Mouse (Mus musculus) cerebellum, adult 2 months (tissue): Measurements from ENCODE around the gene Foxd4. TPM values are rescaled to one million over a fixed set of nuclear protein-coding genes. Genes with fewer than 3 reads are reported as not detected.

Source experiments
- DNase-seq, 2 experiments: peaks; one replicate each; pipeline ENCODE4 v3.0.0; 2021
- H3K27ac ChIP-seq: fragments of 200-500 bp; 2 replicates; pipeline ENCODE4 v1.5.1; 2012; ENCODE audit warnings: low read length, control low read depth, inconsistent platforms; ENCODE audit not compliant: insufficient read depth
- H3K27me3 ChIP-seq: fragments of 200-500 bp; 2 replicates; pipeline ENCODE4 v1.6.1; 2012; ENCODE audit warnings: inconsistent platforms, mild to moderate bottlenecking, low read length, moderate library complexity; ENCODE audit not compliant: control insufficient read depth, insufficient read depth
- H3K4me1 ChIP-seq: fragments of 200-500 bp; 2 replicates; pipeline ENCODE4 v1.6.1; 2011; ENCODE audit warnings: low read length; ENCODE audit not compliant: control insufficient read depth, insufficient read depth
- H3K4me3 ChIP-seq: fragments of 200-500 bp; replicated peaks from 2 replicates; pipeline ENCODE3; 2011; ENCODE audit warnings: mild to moderate bottlenecking, low read depth, low read length, control low read depth; ENCODE audit not compliant: insufficient read depth
- CTCF ChIP-seq: fragments of 200-500 bp; IDR thresholded peaks from 2 replicates; pipeline ENCODE4 v1.5.1; 2011; ENCODE audit warnings: low read depth, mild to moderate bottlenecking, control low read depth, low read length, moderate library complexity, borderline replicate concordance; ENCODE audit not compliant: insufficient read depth
- POLR2A ChIP-seq: fragments of 200-500 bp; IDR thresholded peaks from 2 replicates; pipeline ENCODE4 v1.6.1; 2011; ENCODE audit warnings: low read length, control low read depth, borderline replicate concordance; ENCODE audit not compliant: insufficient read depth
- WGBS: fragments of 180-500 bp; shearing (Covaris S2); methylation state at CpG from one replicate; pipeline ENCODE4 v1.1.7; 2018; 5-methylcytosine and 5-hydroxymethylcytosine counted together
- polyA plus RNA-seq: library from polyadenylated mRNA; depleted of rRNA; stranded (reverse); fragments of >200 nt; gene quantifications from 2 replicates; pipeline ENCODE4 v1.2.3, GENCODE M21; 2012; rRNA removed

Gene Foxd4
- polyA plus RNA-seq, 1 experiment, result 0.07 TPM

DNA sequence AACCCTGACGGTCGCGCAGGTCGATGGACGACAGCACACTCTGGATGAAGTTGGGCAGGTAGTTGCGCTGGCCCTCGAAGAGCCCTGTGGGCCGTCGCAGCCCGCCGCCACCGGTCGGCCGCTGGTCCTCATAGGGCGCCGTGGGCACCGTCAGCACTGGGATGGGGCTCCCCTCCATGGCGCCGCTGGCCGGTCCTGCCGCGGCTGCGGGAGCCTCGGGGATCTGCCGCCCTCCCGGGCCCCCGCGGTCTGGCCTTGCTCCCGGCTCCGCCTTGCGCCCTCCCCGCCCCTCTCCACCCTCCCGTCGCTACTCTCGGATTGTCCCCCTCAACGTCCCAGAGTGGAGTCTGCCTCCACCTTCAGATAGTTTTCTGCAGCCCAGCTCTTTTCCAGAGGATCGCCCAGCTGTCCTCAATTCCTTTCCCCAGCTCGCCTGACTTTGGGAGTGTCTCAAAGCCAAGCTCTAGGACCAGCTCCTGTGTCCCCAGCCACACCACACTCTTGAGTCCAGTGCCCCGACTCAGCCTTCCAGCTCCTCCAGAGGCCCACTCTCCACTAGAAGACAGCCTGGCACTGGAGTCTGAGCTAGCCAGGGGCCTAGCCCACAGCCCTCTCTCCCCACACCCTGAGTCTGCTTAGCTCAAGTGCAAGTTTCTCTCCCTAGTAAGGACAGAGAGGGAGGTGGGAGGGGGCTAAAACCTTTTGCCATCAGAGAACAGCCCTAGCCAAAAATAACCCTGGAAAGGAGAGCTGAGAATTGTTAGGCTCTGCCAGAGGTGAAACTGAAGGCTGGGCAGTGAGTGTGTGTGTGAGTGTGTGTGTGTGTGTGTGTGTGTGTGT, 39.2 kb downstream of the Foxd4 start, which contains the start of gene Pgm5:
TSS of gene Pgm5 (minus strand) at position 244 of the 840 bp plus-strand sequence.
- no peak within 1 kb of the TSS for H3K4me3 ChIP-seq
- H3K27me3 ChIP-seq, result no peaks in the 10 kb centered on the region; the same call in 1 of the 2 replicates
- no peak for TF ChIP-seq CTCF
- TF ChIP-seq POLR2A, result no peak
- DNase-seq, result no peak
- H3K4me1 ChIP-seq, result no peaks in the 10 kb centered on the region
- no peak within 1 kb of the TSS for H3K27ac ChIP-seq
- WGBS, result under 1% methylated on average over 37 of the region's 39 CpGs

GRCm38 (mm10) chr19:24861276-24861611, 39.8 kb downstream of the Foxd4 start:
- WGBS, result 4% methylated on average over 13 of the region's 13 CpGs
- H3K4me1 ChIP-seq, result no peaks in the 10 kb centered on the region
- H3K4me3 ChIP-seq, result no peak overlapping the region
- DNase-seq, result no peak
- TF ChIP-seq CTCF (no peak), POLR2A (no peak)
- no peaks in the 10 kb centered on the region; the same call in 1 of the 2 replicates for H3K27me3 ChIP-seq
- H3K27ac ChIP-seq, result no peak overlapping the region

- TF ChIP-seq CTCF (no peak), POLR2A (no peak)
- no peak overlapping the region for H3K27ac ChIP-seq
- H3K4me1 ChIP-seq, result no peaks in the 10 kb centered on the region
- WGBS, result 30% methylated on average over 21 of the region's 21 CpGs
- DNase-seq, result no peak
- H3K27me3 ChIP-seq, result no peaks in the 10 kb centered on the region
- no peak overlapping the region for H3K4me3 ChIP-seq
These were observed 49.3 kb downstream of the Foxd4 start for GRCm38 (mm10) chr19:24851456-24852315.

Other genes starting within 250 kb of the Foxd4 start
- 0.26 and 0.40 TPM in 2 replicates for gene Tmem252, start 227.2 kb downstream of the Foxd4 start, polyA plus RNA-seq
- 3.8 and 4.3 TPM in 2 replicates for gene Pgm5, start 39.3 kb downstream of the Foxd4 start, polyA plus RNA-seq
- gene Gm10053, start 25.5 kb downstream of the Foxd4 start, polyA plus RNA-seq, result 166 and 167 TPM in 2 replicates
- gene Cbwd1, start 60.4 kb upstream of the Foxd4 start, polyA plus RNA-seq, result 12.8 and 13.0 TPM in 2 replicates
- gene Dock8, start 98.3 kb upstream of the Foxd4 start, polyA plus RNA-seq, result 0.67 and 0.72 TPM in 2 replicates